12 mouse cellular contexts compared by ENCODE assay signal in genomic region chr1:155239169-155239568, GRCm38 (mm10). TPM values are rescaled to one million over a fixed set of nuclear protein-coding genes. Genes with fewer than 3 reads are reported as not detected.
A peak's percentile ranks its signal among the peaks of the same experiment; 100 is the strongest.
DNase-seq lines count a peak whose midpoint lies in the region; ATAC-seq and TF ChIP-seq lines count a peak whose summit lies in the region.
"Had no signal": no experiment of that assay in that cellular context is flagged by ENCODE, and none has a peak within 500 bp of the region (broad histone marks: within the 10 kb centered on the region; RNA-seq: fewer than 3 reads in every experiment).

No protein-coding gene starts in this region.

- no peak for ATAC-seq in heart, embryonic 14.5 days (ENCODE audit: insufficient number of reproducible peaks, insufficient read depth, low FRiP score, low read depth)
- no peak for ATAC-seq in midbrain, embryonic 11.5 days (ENCODE audit: low FRiP score)
- no peak for ATAC-seq in hindbrain, embryonic 12.5 days (ENCODE audit: low FRiP score)
- ATAC-seq: intestine, embryonic 15.5 days; liver, postnatal 0 days had no signal

- intact Hi-C loops in heart, postnatal 14 days (cut with DNase I), result no loop called here

- H3K36me3 ChIP-seq in heart, embryonic 14.5 days (ENCODE audit: control insufficient read depth, insufficient read depth, low read length), result peaks cover 51% of the 10 kb centered on the region
- H3K36me3 ChIP-seq in midbrain, embryonic 10.5 days, result peaks cover 21% of the 10 kb centered on the region
- H3K36me3 ChIP-seq in midbrain, embryonic 11.5 days (ENCODE audit: control insufficient read depth, insufficient read depth, low read length), result no peaks in the 10 kb centered on the region; the same call in 1 of the 2 replicates
- no peaks in the 10 kb centered on the region for H3K36me3 ChIP-seq in hindbrain, embryonic 12.5 days
- no peaks in the 10 kb centered on the region for H3K36me3 ChIP-seq in myocyte (ENCODE audit: control insufficient read depth, insufficient read depth)
- H3K36me3 ChIP-seq: intestine, embryonic 15.5 days had no signal

- H3K4me3 ChIP-seq in heart, embryonic 14.5 days (ENCODE audit: control insufficient read depth in 1 of 2, insufficient read depth in 1 of 2, low read depth in 1 of 2, low read length in 2 of 2), result no peak overlapping the region
- no peak overlapping the region for H3K4me3 ChIP-seq in midbrain, embryonic 10.5 days
- no peak overlapping the region for H3K4me3 ChIP-seq in midbrain, embryonic 11.5 days (ENCODE audit: low read depth, low read length)
- no peak overlapping the region for H3K4me3 ChIP-seq in hindbrain, embryonic 12.5 days
- H3K4me3 ChIP-seq in myocyte, result no peak overlapping the region
- H3K4me3 ChIP-seq: embryonic facial prominence, embryonic 12.5 days; intestine, embryonic 15.5 days; limb, embryonic 12.5 days had no signal

- peak overlapping the region; percentile 22; the same call in 1 of the 2 replicates for H3K4me2 ChIP-seq in heart, embryonic 14.5 days (ENCODE audit: low read length)
- H3K4me2 ChIP-seq in midbrain, embryonic 11.5 days, result no peak overlapping the region
- no peak overlapping the region for H3K4me2 ChIP-seq in hindbrain, embryonic 12.5 days (replicated peaks)
- peak overlapping the region; percentile 40 for H3K4me2 ChIP-seq in myocyte (ENCODE audit: low read depth)
- H3K4me2 ChIP-seq: embryonic facial prominence, embryonic 12.5 days; intestine, embryonic 15.5 days; limb, embryonic 12.5 days had no signal

- H3K27ac ChIP-seq in heart, embryonic 14.5 days (replicated peaks in 1 of 2; ENCODE audit: control insufficient read depth in 1 of 2, insufficient read depth in 1 of 2, low read depth in 2 of 2, low read length in 2 of 2), result no peak overlapping the region
- peak overlapping the region; percentile 14; the same call in 1 of the 2 replicates for H3K27ac ChIP-seq in midbrain, embryonic 10.5 days (replicated peaks)
- no peak overlapping the region for H3K27ac ChIP-seq in midbrain, embryonic 11.5 days (ENCODE audit: low read depth, low read length)
- no peak overlapping the region for H3K27ac ChIP-seq in hindbrain, embryonic 12.5 days
- H3K27ac ChIP-seq: embryonic facial prominence, embryonic 12.5 days; intestine, embryonic 15.5 days; limb, embryonic 12.5 days; macrophage had no signal

- WGBS in heart, embryonic 14.5 days, result 70% methylated on average over 4 of the region's 4 CpGs
- 60% methylated on average over 4 of the region's 4 CpGs for WGBS in midbrain, embryonic 10.5 days
- WGBS in midbrain, embryonic 11.5 days, result 75% methylated on average over 4 of the region's 4 CpGs
- WGBS in hindbrain, embryonic 12.5 days, result 62% methylated on average over 4 of the region's 4 CpGs

- H3K9ac ChIP-seq in heart, embryonic 14.5 days (ENCODE audit: low read length), result peak overlapping the region; percentile 44
- no peak overlapping the region for H3K9ac ChIP-seq in midbrain, embryonic 11.5 days (ENCODE audit: low read length)
- 0 out of 2 replicates have a peak overlapping the region, but pooled peaks have one; percentile 18 for H3K9ac ChIP-seq in hindbrain, embryonic 12.5 days
- H3K9ac ChIP-seq: embryonic facial prominence, embryonic 12.5 days; intestine, embryonic 15.5 days; limb, embryonic 12.5 days; liver, postnatal 0 days had no signal

- DNase-seq in heart, postnatal 14 days, result no peak
- DNase-seq in midbrain, embryonic 10.5 days (ENCODE audit: low spot score), result no peak
- no peak for DNase-seq in midbrain, embryonic 11.5 days (ENCODE audit: low spot score, missing footprints)
- DNase-seq in ovary, adult 18-20 months (ENCODE audit: low spot score), result no peak
- DNase-seq: liver, postnatal 0 days had no signal

- H3K4me1 ChIP-seq in heart, embryonic 14.5 days (ENCODE audit: control insufficient read depth in 2 of 2, insufficient read depth in 2 of 2, low read length in 2 of 2), result peaks cover 46 to 58% of the 10 kb centered on the region in 2 experiments
- peaks cover 78% of the 10 kb centered on the region for H3K4me1 ChIP-seq in midbrain, embryonic 10.5 days
- H3K4me1 ChIP-seq in midbrain, embryonic 11.5 days (ENCODE audit: control insufficient read depth, insufficient read depth, low read length), result peaks cover 28% of the 10 kb centered on the region
- H3K4me1 ChIP-seq in hindbrain, embryonic 12.5 days, result peaks cover 40% of the 10 kb centered on the region

- H3K27me3 ChIP-seq in heart, embryonic 14.5 days (ENCODE audit: control insufficient read depth, insufficient read depth, low read length), result no peaks in the 10 kb centered on the region
- peaks cover 31% of the 10 kb centered on the region for H3K27me3 ChIP-seq in midbrain, embryonic 10.5 days (ENCODE audit: low read depth, poor library complexity, severe bottlenecking)
- H3K27me3 ChIP-seq in midbrain, embryonic 11.5 days (ENCODE audit: control insufficient read depth, insufficient read depth, low read length), result peaks cover under 1% of the 10 kb centered on the region; the same call in 1 of the 2 replicates
- H3K27me3 ChIP-seq in hindbrain, embryonic 12.5 days, result peaks cover 6% of the 10 kb centered on the region; the same call in 1 of the 2 replicates
- H3K27me3 ChIP-seq in myocyte (ENCODE audit: control insufficient read depth, insufficient read depth, insufficient read length), result no peaks in the 10 kb centered on the region
- H3K27me3 ChIP-seq: embryonic facial prominence, embryonic 12.5 days; limb, embryonic 12.5 days had no signal

- no peak overlapping the region for H3ac ChIP-seq in myocyte (ENCODE audit: control insufficient read depth, insufficient read length)

- no peak for TF ChIP-seq POLR2A in myocyte (IDR thresholded peaks at IDR 0.05; ENCODE audit: insufficient read length, low read depth)

- H3K9me3 ChIP-seq in heart, embryonic 14.5 days (ENCODE audit: control insufficient read depth, low read length), result no peaks in the 10 kb centered on the region
- H3K9me3 ChIP-seq in midbrain, embryonic 10.5 days (replicated peaks), result no peaks in the 10 kb centered on the region
- H3K9me3 ChIP-seq in midbrain, embryonic 11.5 days (ENCODE audit: control insufficient read depth, low read length), result no peaks in the 10 kb centered on the region
- H3K9me3 ChIP-seq in hindbrain, embryonic 12.5 days (replicated peaks), result no peaks in the 10 kb centered on the region
- H3K9me3 ChIP-seq: embryonic facial prominence, embryonic 12.5 days; intestine, embryonic 15.5 days; limb, embryonic 12.5 days had no signal

- H3K79me2 ChIP-seq in myocyte (ENCODE audit: control insufficient read depth, insufficient read depth), result no peaks in the 10 kb centered on the region

TF ChIP-seq in myocyte, 11 proteins besides CTCF, POLR2A, EP300 and RAD21:
- TF ChIP-seq MYOD1 (IDR thresholded peaks at IDR 0.05; ENCODE audit: control insufficient read depth in 1 of 3, insufficient read length in 2 of 3, low read depth in 2 of 3), result peak in 1 of 3 experiments; percentile 11
- TF ChIP-seq MYOG (IDR thresholded peaks at IDR 0.05; ENCODE audit: control insufficient read depth in 1 of 3, insufficient read depth in 1 of 3, insufficient read length in 2 of 3, low read depth in 2 of 3), result no peak
- TF ChIP-seq CEBPB (IDR thresholded peaks at IDR 0.05; ENCODE audit: insufficient read depth, poor library complexity, severe bottlenecking), result no peak
TF ChIP-seq in myocyte: peak in this region for 1.

RNA-seq across cellular contexts. Expression of gene BC034090, which starts 5.1 kb away (rescaled TPM):
- 6.9 and 7.2 TPM in 2 replicates for polyA plus RNA-seq in heart, embryonic 14.5 days (2014; fragmentation: Nextera tagmentation; extraction: Ambion mirVana)
- 10 to 100 TPM; 35.9 to 41.2 TPM for total RNA-seq in heart, postnatal 14 days (2021)
- 5.2 and 7.4 TPM in 2 replicates for polyA plus RNA-seq in midbrain, embryonic 10.5 days (2016; fragmentation: Nextera tagmentation; extraction: Ambion mirVana)
- polyA plus RNA-seq in midbrain, embryonic 11.5 days (2014; fragmentation: Nextera tagmentation; extraction: Ambion mirVana), result 2.7 and 3.1 TPM in 2 replicates
- polyA plus RNA-seq in hindbrain, embryonic 12.5 days (2016; fragmentation: Nextera tagmentation; extraction: Ambion mirVana), result 5.0 and 5.4 TPM in 2 replicates
- 11.1 TPM for polyA plus RNA-seq in myocyte (2012; fragmentation: generic; extraction: Trizol)
- polyA plus RNA-seq: macrophage had no signal

Comparison
In these comparisons a context has a peak if more than half of its experiments do, and no peak if none do; other contexts are left out.
1. H3K4me2 ChIP-seq: peak in heart, embryonic 14.5 days (single experiment) and myocyte (single experiment); none in midbrain, embryonic 11.5 days (single experiment) and hindbrain, embryonic 12.5 days (single experiment).